Mouse (Mus musculus): Measurements from ENCODE around the gene Rasd2.

DNA sequence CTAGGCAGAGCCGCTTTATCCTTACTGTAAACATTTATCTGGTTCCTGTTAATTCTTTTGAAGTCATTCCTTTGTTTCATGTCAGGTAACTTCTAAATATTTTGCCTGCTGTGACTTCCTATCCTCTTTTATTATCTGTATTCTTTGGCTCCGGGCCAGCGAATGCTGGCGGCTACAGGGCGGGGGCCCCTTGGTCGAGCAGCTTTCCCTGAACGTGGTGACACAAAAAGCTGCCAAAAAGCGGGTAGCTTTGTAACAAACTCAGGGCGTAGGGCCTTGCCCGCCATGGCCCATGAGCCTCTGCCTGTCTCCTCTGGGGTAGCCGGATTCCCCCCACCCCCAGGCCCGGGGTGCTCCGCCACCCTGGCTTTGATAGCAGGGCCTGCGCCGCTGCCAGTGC lies 33.6 kb downstream of the Rasd2 start:
- no peak for TF ChIP-seq TCF12 (IDR thresholded peaks at IDR 0.05; ENCODE audit: insufficient read depth, poor library complexity, severe bottlenecking)
- no peak for TF ChIP-seq POLR2A (IDR thresholded peaks at IDR 0.05; ENCODE audit: insufficient read length, low read depth)
- no peak for TF ChIP-seq USF1 (IDR thresholded peaks at IDR 0.05; ENCODE audit: low read depth)
- TF ChIP-seq MAX (IDR thresholded peaks at IDR 0.05; ENCODE audit: low read depth): no peak
- TF ChIP-seq MYOG (IDR thresholded peaks at IDR 0.05; ENCODE audit: control insufficient read depth in 1 of 3, insufficient read depth in 1 of 3, insufficient read length in 2 of 3, low read depth in 2 of 3): no peak
